Mouse (Mus musculus) CD4-positive helper T cell, adult 2 months (primary cell): ENCODE results near the gene Smpd3.

Experiments used
- DNase-seq: peaks from one replicate; pipeline ENCODE4 v3.0.0-alpha.2; 2012; ENCODE audit warnings: low read depth, missing footprints, low spot score

The Smpd3 gene

DNA sequence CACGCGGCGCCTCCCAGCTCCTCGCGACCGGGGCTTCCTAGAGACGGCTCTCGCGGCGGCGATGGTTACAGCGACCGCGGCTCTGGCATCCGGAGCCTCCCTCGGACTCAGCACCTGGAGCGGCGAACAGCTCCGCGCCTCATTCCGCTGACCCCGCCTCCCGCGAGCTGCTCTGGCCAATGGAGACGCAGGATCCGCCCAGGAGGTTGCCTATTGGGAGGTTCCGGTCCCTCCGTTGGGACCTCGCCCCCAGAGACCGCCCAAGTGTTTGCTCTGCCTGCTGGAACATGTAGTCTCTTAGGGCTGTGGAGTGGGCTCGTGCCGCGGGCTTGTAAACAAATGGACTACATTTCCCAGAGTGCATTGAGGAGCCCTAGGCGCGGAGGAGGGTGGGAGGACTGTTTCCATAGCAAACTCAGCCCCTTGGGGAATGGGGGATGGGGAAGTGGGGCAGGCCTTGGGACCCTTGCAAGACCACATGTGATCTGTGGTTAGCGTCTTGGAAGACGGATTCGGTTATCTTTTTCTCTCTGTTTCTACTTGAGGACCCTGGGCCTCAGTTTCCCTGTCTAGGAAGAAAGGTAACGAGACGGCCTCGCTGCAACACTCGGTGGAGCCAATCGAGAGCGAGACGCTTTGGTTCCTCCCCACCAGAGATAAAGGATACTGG, at the start of gene Smpd3:
TSS of gene Smpd3 (minus strand) at position 137 of the 670 bp plus-strand sequence.
- peak; percentile 95 for DNase-seq

DNA sequence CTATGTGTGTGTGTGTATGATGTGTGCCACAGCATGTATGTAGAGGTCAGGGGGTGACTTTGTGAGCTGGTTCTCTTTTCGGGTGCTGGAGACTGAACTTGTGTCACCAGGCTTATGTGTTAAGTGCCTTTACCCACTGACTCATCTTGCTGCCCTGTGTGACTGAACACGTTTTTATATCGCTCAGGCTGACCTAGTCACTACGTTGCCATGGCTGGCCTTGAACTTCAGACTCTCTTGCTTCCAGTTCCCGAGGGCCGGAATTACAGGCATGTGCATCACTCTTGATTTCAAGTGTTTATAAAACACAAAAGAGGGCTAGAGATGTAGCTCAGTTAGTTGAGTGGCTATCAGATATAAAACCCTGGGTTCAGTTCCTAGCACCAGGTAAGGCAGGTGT, 43.2 kb upstream of the Smpd3 start:
- DNase-seq = no peak

DNA sequence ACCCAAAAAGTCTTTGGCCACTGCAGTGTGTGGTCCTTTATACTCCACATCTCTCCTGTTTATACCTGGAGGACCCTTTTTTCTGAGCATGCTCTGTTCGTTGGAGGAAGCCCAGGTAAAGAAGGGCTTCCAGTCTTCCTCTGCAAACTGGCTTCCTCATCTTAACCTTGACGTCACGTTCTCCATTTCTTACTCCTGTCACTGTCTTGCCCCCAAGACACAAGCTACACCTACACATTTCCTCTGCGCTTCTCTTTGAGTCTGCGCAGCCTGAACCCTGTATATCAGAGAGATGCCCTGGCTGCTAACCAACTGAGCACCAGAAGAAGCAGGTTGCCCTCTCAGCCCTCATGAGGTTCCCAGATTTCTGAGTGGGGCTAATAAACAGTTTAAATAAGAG, 41.6 kb upstream of the Smpd3 start:
- peak; percentile 17 for DNase-seq

- no peak for DNase-seq
Measured at GRCm38 (mm10) chr8:106378501-106379048, 40.8 kb upstream of the Smpd3 start.

DNA sequence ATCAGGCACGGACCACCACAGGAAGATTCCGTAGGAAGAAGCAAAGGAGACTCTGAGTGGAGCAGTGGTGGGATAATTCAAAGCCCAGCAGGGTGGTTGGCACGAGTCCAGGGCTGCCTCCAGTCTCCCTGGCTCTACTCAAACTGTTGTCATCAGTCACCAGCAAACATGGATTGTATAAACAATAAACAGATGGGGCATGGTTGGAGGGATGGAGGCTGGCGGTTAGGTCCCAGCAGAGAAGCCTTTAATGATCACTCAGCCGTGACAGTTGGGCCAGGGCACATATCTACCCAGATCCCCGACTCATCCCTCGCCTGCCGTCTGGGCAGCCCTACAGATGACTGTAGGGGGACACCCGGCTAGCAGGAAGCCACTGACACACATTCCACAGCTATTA, 39.1 kb upstream of the Smpd3 start:
- no peak for DNase-seq

DNA sequence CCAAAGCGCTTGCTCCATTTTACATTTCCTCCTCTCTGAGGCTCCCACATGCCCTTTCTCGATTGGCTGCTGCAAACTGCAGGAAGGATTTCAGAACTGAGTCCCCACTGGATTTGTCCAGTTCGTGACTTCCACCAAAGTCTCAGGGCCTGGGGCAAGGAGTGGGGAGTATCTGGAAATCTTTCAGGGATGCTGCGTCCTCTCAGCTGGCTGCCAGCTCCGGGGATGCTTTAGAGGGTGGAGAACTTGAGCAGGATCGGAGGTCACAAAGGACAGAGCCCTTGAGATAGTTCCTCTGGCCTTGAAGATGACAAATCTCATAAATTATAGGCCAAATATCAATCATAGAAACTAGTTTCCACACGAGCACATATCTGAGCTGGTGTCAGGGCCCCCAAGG, 38.2 kb upstream of the Smpd3 start:
- DNase-seq = no peak

DNA sequence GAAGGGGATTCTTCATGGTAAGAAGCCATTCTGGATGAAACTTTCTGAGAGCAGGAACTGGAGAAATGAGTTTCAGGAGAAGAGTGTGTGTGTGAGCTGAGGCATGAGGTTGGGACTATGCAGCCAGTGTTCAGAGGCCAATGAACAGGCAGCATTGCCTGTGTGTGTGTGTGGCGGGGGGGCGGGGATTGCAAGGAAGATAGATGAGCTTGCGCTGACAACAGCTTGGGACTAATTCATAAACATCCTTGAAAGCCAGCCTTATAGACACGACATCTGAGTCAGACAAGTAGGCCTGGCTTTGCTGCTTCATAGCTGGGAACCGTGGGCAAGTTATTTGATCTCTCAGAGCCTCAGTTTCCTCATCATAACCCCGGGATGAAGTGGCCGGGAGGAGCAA, 31.3 kb upstream of the Smpd3 start:
- DNase-seq = no peak

DNA sequence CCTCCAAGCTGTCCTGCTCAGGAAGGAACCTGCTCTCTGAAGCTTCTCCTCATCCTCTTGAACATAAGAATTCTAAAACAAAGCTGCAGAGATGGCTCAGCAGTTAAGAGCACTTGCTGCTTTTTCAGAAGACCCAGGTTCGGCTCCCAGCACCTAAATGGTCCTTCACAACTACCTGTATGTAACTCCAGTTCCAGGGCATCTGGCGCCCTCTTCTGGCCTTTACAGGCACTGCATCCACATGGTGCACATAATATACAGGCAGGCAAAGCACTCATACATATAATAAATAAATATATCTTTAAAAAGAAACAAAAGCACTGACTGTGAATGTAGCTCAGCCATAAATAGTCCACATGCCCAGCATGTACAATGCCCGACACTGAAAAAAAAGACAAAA, 30.7 kb upstream of the Smpd3 start:
- DNase-seq = no peak

DNA sequence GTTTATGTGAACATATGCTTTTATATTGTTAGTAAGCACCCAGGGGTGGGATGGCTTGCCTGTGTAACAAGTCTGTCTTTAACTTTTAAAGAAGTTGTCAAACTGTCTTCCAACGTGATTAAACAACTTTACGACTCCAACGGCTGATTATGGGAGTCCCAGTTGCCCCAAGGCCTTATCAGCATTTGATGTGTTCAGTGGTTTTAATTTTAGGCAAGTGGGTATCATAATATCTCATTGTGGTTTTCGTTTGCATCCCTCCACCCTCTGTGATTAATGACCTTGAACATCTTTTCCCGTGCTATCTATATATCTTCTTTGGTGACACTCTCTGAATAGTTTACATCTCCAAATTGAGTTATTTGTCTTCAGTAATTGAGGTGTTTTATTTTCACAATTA, 27.0 kb upstream of the Smpd3 start:
- DNase-seq = no peak

DNA sequence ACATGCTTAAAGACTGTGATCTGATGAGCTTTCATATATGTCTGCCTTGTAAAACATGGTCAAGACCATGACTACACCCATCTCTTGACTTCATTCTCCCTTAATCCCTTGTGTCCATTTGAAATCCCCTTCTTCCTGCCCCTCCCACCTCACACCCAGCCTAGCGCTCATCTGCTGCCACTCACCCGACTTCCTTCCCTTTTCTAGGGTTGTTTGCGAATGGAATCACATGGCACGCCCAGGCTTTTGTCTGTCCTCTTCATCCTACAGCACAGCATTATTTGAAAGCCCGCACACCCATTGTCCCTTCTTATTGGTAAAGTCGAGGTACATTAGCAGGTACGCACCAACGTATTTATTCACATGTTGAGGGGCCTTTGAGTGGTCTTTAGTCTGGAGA, 26.5 kb upstream of the Smpd3 start:
- no peak for DNase-seq

GRCm38 (mm10) chr8:106363321-106363720, 25.5 kb upstream of the Smpd3 start:
- no peak for DNase-seq

GRCm38 (mm10) chr8:106359650-106360338, 22.0 kb upstream of the Smpd3 start:
- no peak for DNase-seq

DNA sequence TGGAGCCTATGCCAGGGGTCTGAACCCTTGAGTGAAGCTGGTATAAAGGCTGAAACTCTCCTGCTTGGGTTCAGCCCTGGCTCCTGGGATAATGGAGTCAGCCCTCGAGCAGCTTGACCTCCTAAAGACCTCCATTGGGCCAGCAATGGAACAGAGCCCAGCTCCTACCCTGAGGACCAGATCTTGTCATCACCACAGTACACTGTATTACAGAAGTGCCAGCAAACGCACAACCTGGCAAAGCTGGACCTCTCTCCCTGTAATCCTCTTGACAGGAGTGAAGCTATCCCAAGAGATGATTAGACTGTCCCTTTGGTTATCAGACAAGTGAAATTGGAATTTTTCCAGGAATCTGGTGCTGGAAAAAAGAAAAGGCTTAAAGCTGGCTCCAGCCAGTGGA, 13.3 kb upstream of the Smpd3 start:
- DNase-seq = no peak

GRCm38 (mm10) chr8:106349398-106349797, 11.6 kb upstream of the Smpd3 start:
- no peak for DNase-seq

DNA sequence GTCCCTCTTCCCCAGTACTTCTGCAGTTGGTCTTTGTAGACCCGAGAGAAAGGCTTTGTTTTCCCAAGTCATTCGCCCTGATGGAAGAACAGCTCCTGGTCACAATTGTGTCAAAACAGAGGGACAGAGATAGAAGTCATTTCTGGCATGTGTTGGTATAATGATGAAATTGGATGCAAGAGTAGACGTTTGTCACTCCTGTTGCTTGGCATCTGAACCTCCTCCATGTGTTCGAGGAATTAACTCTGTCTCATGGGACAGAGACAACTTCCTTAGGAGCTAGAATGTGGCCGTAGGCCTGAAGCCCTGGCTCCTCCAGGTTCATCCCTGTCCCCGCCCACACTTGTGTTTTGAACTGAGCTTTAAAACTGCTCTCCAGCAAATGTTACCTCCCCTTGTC, 8.3 kb upstream of the Smpd3 start:
- no peak for DNase-seq

GRCm38 (mm10) chr8:106343471-106343870, 5.7 kb upstream of the Smpd3 start:
- DNase-seq = no peak

GRCm38 (mm10) chr8:106342828-106343227, 5.0 kb upstream of the Smpd3 start:
- no peak for DNase-seq

GRCm38 (mm10) chr8:106338741-106339209, 987 bp upstream of the Smpd3 start:
- no peak for DNase-seq

DNA sequence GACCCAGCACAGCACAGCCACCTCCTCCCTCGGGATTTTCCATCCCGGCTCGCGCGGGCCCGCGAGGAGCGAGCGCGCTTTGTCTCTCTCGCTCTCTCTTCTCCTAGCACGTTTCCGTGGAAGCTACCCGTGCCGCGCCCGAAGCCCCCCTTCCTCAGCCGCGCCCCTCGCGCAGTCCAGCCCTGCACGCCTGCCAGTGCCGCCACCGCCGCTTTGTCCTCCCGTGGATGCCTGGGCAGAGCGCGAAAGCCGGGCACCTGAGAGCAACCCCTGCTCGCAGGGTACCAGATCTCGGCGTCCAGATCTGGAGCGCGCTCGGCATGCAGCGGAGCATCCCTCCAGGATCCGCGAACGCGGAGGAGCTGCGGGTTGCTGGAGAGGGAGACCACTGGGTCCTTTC, 1.2 kb downstream of the Smpd3 start:
- no peak for DNase-seq

- no peak for DNase-seq
Measured at GRCm38 (mm10) chr8:106336031-106336430, 1.8 kb downstream of the Smpd3 start.

DNA sequence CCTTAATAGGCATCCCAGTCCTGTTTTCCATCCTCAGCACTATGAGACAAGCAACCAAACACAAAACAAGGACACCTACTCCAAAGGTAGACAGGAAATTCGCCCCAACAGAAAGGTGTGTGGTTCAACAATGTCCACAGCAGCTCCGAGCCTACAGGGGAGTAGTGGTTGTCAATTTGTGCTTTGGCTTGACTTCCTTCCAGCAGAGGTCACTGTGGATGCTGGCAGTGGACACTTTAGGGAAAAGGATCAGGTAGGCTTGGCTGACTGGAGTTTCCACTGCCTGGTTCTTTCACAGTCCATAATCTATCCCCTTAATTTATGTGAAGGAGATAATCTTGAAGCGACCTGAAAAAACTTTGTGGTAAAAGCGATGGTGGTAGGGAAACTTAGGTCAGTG, 2.6 kb downstream of the Smpd3 start:
- DNase-seq = no peak

GRCm38 (mm10) chr8:106333346-106333745, 4.4 kb downstream of the Smpd3 start:
- DNase-seq = no peak

DNA sequence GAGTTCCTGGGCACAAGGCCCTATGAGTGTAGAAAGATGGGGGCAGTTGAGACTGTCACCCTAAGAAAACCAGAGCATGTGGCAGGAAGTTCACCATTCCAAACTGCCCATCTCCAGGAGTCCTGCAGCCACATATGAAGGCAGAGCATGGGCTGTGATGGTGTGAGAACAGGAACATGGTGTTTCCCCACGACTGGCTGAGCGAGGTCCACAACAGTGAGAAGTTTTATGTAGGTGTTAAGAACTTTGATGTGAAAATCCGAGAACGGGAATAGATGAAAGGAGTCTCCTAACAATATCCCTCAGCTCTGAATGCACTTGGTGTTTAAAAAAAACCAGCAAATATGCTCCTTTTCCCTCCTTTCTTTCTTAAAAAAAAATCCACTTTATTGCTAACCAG, 5.3 kb downstream of the Smpd3 start:
- DNase-seq = no peak
